Mouse (Mus musculus): ENCODE results near the gene Gcnt2. TPM values are rescaled to one million over a fixed set of nuclear protein-coding genes. Genes with fewer than 3 reads are reported as not detected.
A peak's percentile ranks its signal among the peaks of the same experiment; 100 is the strongest.
"Not testable (repeated sequence)": the region's sequence is repeated elsewhere in the genome, so short reads cannot be mapped to it uniquely, and the experiment has no call there.

The Gcnt2 gene
- polyA plus RNA-seq, 1 experiment from 2014 or later = 5.8 TPM

- Histone ChIP-seq H3K4me1 (peaks cover 12% of the 10 kb centered on the region; the same call in 1 of the 2 replicates), H3K4me3 (no peak overlapping the region), H3K9ac (no peak overlapping the region), H3K4me2 (replicated peaks) (no peak overlapping the region), H3K27me3 (no peaks in the 10 kb centered on the region), H3K27ac (no peak overlapping the region), H3K36me3 (no peaks in the 10 kb centered on the region), H3K9me3 (replicated peaks) (no peaks in the 10 kb centered on the region)
- WGBS = 83% methylated on average over 5 of the region's 5 CpGs
- no peak for ATAC-seq (ENCODE audit: low FRiP score)
These were observed 23.1 kb downstream of the Gcnt2 start for GRCm38 (mm10) chr13:40882606-40883005.

- H3K9me3 ChIP-seq (replicated peaks) = no peaks in the 10 kb centered on the region
- no peak overlapping the region for H3K27ac ChIP-seq
- 76% methylated on average over 9 of the region's 9 CpGs for WGBS
- no peak overlapping the region for H3K4me3 ChIP-seq
- no peaks in the 10 kb centered on the region for H3K36me3 ChIP-seq
- no peak overlapping the region for H3K4me2 ChIP-seq (replicated peaks)
- no peak for ATAC-seq (ENCODE audit: low FRiP score)
- H3K4me1 ChIP-seq = peaks cover 12% of the 10 kb centered on the region; the same call in 1 of the 2 replicates
- no peaks in the 10 kb centered on the region for H3K27me3 ChIP-seq
- no peak overlapping the region for H3K9ac ChIP-seq
These were observed 24.3 kb downstream of the Gcnt2 start for GRCm38 (mm10) chr13:40883903-40884302.

- Histone ChIP-seq H3K9ac (no peak overlapping the region), H3K27me3 (no peaks in the 10 kb centered on the region), H3K4me2 (replicated peaks) (no peak overlapping the region), H3K36me3 (no peaks in the 10 kb centered on the region), H3K27ac (no peak overlapping the region), H3K9me3 (replicated peaks) (no peaks in the 10 kb centered on the region), H3K4me1 (peaks cover 12% of the 10 kb centered on the region; the same call in 1 of the 2 replicates), H3K4me3 (no peak overlapping the region)
- 70% methylated on average over 5 of the region's 5 CpGs for WGBS
- no peak for ATAC-seq (ENCODE audit: low FRiP score)
These were observed 25.3 kb downstream of the Gcnt2 start for GRCm38 (mm10) chr13:40884878-40885277.

DNA sequence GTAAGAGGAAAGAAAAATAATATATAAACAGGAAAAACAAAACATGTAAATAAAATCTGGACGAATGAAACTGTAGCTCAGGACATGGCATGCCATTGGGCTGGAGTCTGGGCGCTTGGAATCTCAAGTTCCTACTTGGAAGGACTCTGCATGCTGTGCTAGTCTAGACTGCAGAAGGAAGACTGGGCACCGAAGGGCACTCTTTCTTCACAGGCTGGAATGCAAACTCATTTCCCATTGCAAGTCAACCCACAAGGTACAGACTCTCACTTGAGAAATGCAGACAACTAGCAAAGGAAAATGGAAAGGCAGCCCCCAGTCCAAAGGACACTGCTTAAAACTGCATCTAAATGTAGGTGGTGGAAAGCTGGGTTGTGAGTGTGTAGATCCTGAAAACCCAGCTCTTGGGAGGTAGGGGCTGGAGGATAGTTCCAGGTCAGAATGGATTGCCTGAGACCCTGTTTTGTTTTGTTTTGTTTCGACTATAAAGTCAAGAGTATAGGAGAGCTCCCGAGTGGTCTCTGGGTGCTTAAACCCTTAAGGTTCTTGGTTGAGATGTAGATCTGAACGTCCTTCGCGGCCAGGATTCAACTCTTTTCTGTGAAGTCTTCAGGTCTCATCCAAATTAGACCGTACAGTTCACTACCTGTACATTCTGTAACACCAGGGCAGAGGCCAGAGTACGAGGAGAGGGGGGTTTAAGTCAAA, 26.5 kb downstream of the Gcnt2 start:
- H3K36me3 ChIP-seq = no peaks in the 10 kb centered on the region
- WGBS = 33% methylated on average over 10 of the region's 10 CpGs
- peak overlapping the region; percentile 51 for H3K4me2 ChIP-seq (replicated peaks)
- no peak for ATAC-seq (ENCODE audit: low FRiP score)
- H3K27me3 ChIP-seq = no peaks in the 10 kb centered on the region
- peak overlapping the region; percentile 29 for H3K4me3 ChIP-seq
- no peak overlapping the region for H3K9ac ChIP-seq
- no peaks in the 10 kb centered on the region for H3K9me3 ChIP-seq (replicated peaks)
- H3K4me1 ChIP-seq = peaks cover 12% of the 10 kb centered on the region
- H3K27ac ChIP-seq = no peak overlapping the region

DNA sequence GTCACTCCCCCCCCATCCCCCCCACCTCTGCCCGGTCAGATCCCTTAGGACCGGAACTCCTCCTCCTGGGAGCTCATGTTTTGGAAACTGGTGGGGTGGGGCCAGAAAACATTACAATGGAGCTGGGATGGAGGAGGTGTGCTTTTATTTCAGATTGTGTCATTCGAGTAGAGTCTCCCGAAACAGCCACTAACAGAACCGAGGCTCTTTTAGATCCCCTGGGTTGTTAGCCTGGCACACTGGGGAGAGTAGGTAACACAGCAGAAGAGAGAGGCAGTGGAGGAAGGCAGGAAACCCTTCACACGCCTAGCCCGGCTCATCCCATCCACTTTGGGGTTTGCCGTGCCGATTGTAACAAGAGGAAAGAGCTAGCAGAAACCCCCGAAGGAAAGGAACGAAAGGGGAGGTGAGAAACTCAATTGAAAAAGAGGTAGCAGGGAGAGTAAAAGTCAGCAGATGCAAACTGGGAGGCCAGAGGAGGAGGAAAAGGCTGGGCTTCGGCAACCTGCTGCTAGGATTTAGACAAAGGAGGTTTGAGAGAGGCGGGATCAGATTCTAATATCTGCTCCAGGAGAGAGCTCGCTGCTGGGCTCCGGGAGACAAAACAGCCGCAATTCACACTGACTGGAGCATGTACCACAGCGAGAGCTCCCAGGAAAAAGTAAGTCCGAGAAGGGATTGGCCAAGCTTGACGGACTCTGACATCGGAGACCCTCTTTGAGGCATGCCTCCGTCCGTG, 27.3 kb downstream of the Gcnt2 start:
- Histone ChIP-seq H3K36me3 (no peaks in the 10 kb centered on the region), H3K9me3 (replicated peaks) (no peaks in the 10 kb centered on the region), H3K4me2 (replicated peaks) (peak overlapping the region; percentile 51), H3K27me3 (no peaks in the 10 kb centered on the region), H3K9ac (peak overlapping the region; percentile 50), H3K4me1 (peaks cover 12% of the 10 kb centered on the region), H3K4me3 (peak overlapping the region; percentile 29), H3K27ac (no peak overlapping the region; the same call in 1 of the 2 replicates)
- 0% methylated on average over 22 of the region's 22 CpGs for WGBS
- peak; percentile 39 for ATAC-seq (ENCODE audit: low FRiP score)

DNA sequence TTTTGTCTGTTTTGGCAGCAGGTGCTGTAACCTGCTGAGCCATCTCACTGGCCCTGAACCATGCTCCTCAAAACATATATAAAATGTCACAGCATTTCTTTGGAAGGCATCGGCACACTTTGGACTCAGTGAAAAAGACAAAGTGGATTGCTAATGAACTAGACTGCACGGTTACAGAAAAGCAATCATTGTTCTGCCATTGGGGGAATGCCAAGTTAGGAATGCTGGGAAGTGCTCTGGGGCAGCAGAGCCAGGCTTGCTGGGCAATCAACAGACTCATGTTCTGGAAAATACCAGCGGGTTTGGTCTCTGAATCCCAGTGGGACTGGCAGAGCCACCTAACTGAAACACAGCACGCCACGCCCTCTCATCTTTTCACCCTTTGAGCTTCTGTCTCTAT, 31.0 kb downstream of the Gcnt2 start:
- no peak overlapping the region for H3K9ac ChIP-seq
- WGBS = 66% methylated on average over 5 of the region's 5 CpGs
- peaks cover 12% of the 10 kb centered on the region for H3K4me1 ChIP-seq
- no peaks in the 10 kb centered on the region for H3K27me3 ChIP-seq
- H3K4me2 ChIP-seq (replicated peaks) = no peak overlapping the region
- H3K4me3 ChIP-seq = no peak overlapping the region
- no peaks in the 10 kb centered on the region for H3K9me3 ChIP-seq (replicated peaks)
- no peaks in the 10 kb centered on the region for H3K36me3 ChIP-seq
- no peak for ATAC-seq (ENCODE audit: low FRiP score)
- no peak overlapping the region for H3K27ac ChIP-seq

- H3K27me3 ChIP-seq; H3K4me1 ChIP-seq; H3K9ac ChIP-seq; ATAC-seq (ENCODE audit: low FRiP score); H3K4me2 ChIP-seq (replicated peaks); H3K9me3 ChIP-seq (replicated peaks); H3K27ac ChIP-seq; H3K36me3 ChIP-seq; H3K4me3 ChIP-seq: not testable (repeated sequence)
- WGBS = 93% methylated on average over 1 of the region's 1 CpGs
These were observed 31.8 kb downstream of the Gcnt2 start for GRCm38 (mm10) chr13:40891369-40891768.

- WGBS = 84% methylated on average over 7 of the region's 7 CpGs
- no peak overlapping the region for H3K27ac ChIP-seq
- no peak overlapping the region for H3K4me3 ChIP-seq
- no peak overlapping the region for H3K9ac ChIP-seq
- H3K9me3 ChIP-seq (replicated peaks) = no peaks in the 10 kb centered on the region
- H3K36me3 ChIP-seq = no peaks in the 10 kb centered on the region
- no peak for ATAC-seq (ENCODE audit: low FRiP score)
- no peaks in the 10 kb centered on the region for H3K27me3 ChIP-seq
- peaks cover 3% of the 10 kb centered on the region for H3K4me1 ChIP-seq
- H3K4me2 ChIP-seq (replicated peaks) = no peak overlapping the region
These were observed 32.5 kb downstream of the Gcnt2 start for GRCm38 (mm10) chr13:40892043-40892442.

DNA sequence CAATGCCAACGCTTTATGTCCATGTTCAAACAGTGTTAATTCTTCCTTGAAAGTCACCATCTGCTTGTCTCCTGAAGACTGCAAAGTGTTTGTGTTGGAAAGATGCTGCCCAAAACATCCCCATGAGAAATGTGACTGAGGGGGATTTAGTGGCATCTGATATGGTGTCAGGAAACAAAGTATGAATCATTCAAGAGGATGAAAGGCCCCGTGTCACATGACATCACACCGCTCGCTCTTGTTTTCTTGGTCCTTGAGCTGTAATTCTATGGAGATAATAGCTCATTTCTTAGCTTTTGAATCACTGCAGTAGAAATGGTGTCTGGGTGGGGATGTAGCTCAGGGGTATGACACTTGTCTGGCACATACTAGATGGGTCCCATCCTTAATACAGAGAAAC, 33.0 kb downstream of the Gcnt2 start:
- Histone ChIP-seq H3K4me3 (no peak overlapping the region), H3K27ac (no peak overlapping the region), H3K4me2 (replicated peaks) (no peak overlapping the region), H3K9me3 (replicated peaks) (no peaks in the 10 kb centered on the region), H3K4me1 (no peaks in the 10 kb centered on the region; the same call in none of the 2 replicates), H3K9ac (no peak overlapping the region), H3K36me3 (no peaks in the 10 kb centered on the region), H3K27me3 (no peaks in the 10 kb centered on the region)
- 86% methylated on average over 4 of the region's 4 CpGs for WGBS
- ATAC-seq (ENCODE audit: low FRiP score) = no peak

DNA sequence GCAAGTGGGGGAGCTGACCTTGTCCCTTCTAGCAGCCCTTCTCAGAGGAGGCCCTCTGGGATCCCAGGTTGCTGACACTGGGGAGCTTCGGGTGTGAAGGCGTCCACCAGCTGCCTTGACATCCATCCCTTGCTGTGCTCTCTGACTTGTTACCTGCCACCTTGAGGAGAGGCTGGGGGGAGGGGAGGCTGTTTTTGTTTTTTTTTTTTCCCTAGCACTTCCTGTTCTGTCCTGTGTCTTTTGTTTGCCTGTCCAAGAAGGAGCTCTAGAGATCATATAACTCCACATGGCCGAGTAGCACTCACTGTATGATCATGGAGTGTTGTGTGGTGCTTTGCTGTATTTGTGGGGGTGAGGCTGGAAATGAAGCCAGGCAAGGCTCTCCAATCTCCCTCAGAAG, 34.0 kb downstream of the Gcnt2 start:
- 64% methylated on average over 3 of the region's 3 CpGs for WGBS
- Histone ChIP-seq H3K9me3 (replicated peaks) (no peaks in the 10 kb centered on the region), H3K4me2 (replicated peaks) (no peak overlapping the region), H3K9ac (no peak overlapping the region), H3K4me3 (no peak overlapping the region), H3K27ac (no peak overlapping the region), H3K4me1 (no peaks in the 10 kb centered on the region; the same call in 1 of the 2 replicates), H3K36me3 (no peaks in the 10 kb centered on the region), H3K27me3 (no peaks in the 10 kb centered on the region)
- ATAC-seq (ENCODE audit: low FRiP score) = no peak

- not testable (repeated sequence) for ATAC-seq (ENCODE audit: low FRiP score); H3K27me3 ChIP-seq; H3K4me2 ChIP-seq (replicated peaks); H3K36me3 ChIP-seq; H3K4me1 ChIP-seq; H3K9me3 ChIP-seq (replicated peaks); H3K9ac ChIP-seq; H3K27ac ChIP-seq; H3K4me3 ChIP-seq
- WGBS = 77% methylated on average over 14 of the region's 14 CpGs
These were observed 38.6 kb downstream of the Gcnt2 start for GRCm38 (mm10) chr13:40898049-40898690.

GRCm38 (mm10) chr13:40898698-40899097, 39.1 kb downstream of the Gcnt2 start:
- H3K9ac ChIP-seq = no peak overlapping the region
- no peak overlapping the region for H3K4me2 ChIP-seq (replicated peaks)
- no peak for ATAC-seq (ENCODE audit: low FRiP score)
- no peaks in the 10 kb centered on the region for H3K27me3 ChIP-seq
- no peaks in the 10 kb centered on the region for H3K36me3 ChIP-seq
- no peaks in the 10 kb centered on the region for H3K9me3 ChIP-seq (replicated peaks)
- H3K4me3 ChIP-seq = no peak overlapping the region
- no peak overlapping the region for H3K27ac ChIP-seq
- 0 out of 2 replicates have a peak, but pooled peaks cover 3% of the 10 kb centered on the region for H3K4me1 ChIP-seq
- WGBS = 91% methylated on average over 4 of the region's 4 CpGs

All from hindbrain, embryonic 12.5 days (tissue).